Mouse (Mus musculus) yolk sac, embryonic 10.5 days (tissue): Measurements from ENCODE around the gene Tubg2.

ENCODE experiments used
- DNase-seq: peaks from one replicate; pipeline ENCODE4 v3.0.0-alpha.2; 2017; ENCODE audit warnings: low spot score

Gene Tubg2

GRCm38 (mm10) chr11:101178061-101179058 lies 22.7 kb downstream of the Tubg2 start:
- no peak for DNase-seq

GRCm38 (mm10) chr11:101179306-101179705 lies 23.6 kb downstream of the Tubg2 start:
- no peak for DNase-seq

- DNase-seq: no peak
Measured at GRCm38 (mm10) chr11:101180261-101180660, 24.6 kb downstream of the Tubg2 start.

- DNase-seq: peak; percentile 51
Measured at GRCm38 (mm10) chr11:101180846-101181740, 25.4 kb downstream of the Tubg2 start.

- DNase-seq: no peak
Measured at GRCm38 (mm10) chr11:101181961-101182360, 26.3 kb downstream of the Tubg2 start.

GRCm38 (mm10) chr11:101182771-101183517 lies 27.2 kb downstream of the Tubg2 start:
- no peak for DNase-seq

- no peak for DNase-seq
Measured at GRCm38 (mm10) chr11:101184984-101185383, 29.3 kb downstream of the Tubg2 start.

- no peak for DNase-seq
Measured at GRCm38 (mm10) chr11:101185441-101185840, 29.7 kb downstream of the Tubg2 start.

GRCm38 (mm10) chr11:101186526-101187247 lies 31.0 kb downstream of the Tubg2 start:
- DNase-seq: no peak

GRCm38 (mm10) chr11:101187541-101187940 lies 31.8 kb downstream of the Tubg2 start:
- no peak for DNase-seq

GRCm38 (mm10) chr11:101188166-101188805 lies 32.6 kb downstream of the Tubg2 start:
- no peak for DNase-seq

GRCm38 (mm10) chr11:101189495-101190180 lies 33.9 kb downstream of the Tubg2 start:
- DNase-seq: peak; percentile 79

- no peak for DNase-seq
Measured at GRCm38 (mm10) chr11:101190181-101190912, 34.6 kb downstream of the Tubg2 start.

- DNase-seq: no peak
Measured at GRCm38 (mm10) chr11:101190913-101191907, 35.5 kb downstream of the Tubg2 start.

GRCm38 (mm10) chr11:101191919-101192470 lies 36.3 kb downstream of the Tubg2 start:
- no peak for DNase-seq

- DNase-seq: no peak
Measured at GRCm38 (mm10) chr11:101192646-101193045, 36.9 kb downstream of the Tubg2 start.

- DNase-seq: no peak
Measured at GRCm38 (mm10) chr11:101193076-101193475, 37.4 kb downstream of the Tubg2 start.

GRCm38 (mm10) chr11:101194137-101194536 lies 38.4 kb downstream of the Tubg2 start:
- no peak for DNase-seq
